16 mouse cellular contexts compared by ENCODE assay signal in genomic region chr11:35131740-35132139, GRCm38 (mm10). TPM values are rescaled to one million over a fixed set of nuclear protein-coding genes. Genes with fewer than 3 reads are reported as not detected.
"Had no signal": no experiment of that assay in that cellular context is flagged by ENCODE, and none has a peak within 500 bp of the region (broad histone marks: within the 10 kb centered on the region; RNA-seq: fewer than 3 reads in every experiment).

No protein-coding gene starts in this region.

- DNase-seq: gastrocnemius, postnatal 10 days; gastrocnemius, postnatal 25 days; heart, adult 2 months; heart, postnatal 4 days; kidney, adult 18-20 months; kidney, adult 8-10 months; kidney, postnatal 10 days; kidney, postnatal 25 days; kidney, postnatal 4 days; liver; liver, embryonic 13.5 days had no signal

- ATAC-seq: hindbrain, embryonic 16.5 days; inflammation-experienced regulatory T-cells, adult 6 months; intestine, embryonic 15.5 days; intestine, postnatal 0 days had no signal

RNA-seq across cellular contexts. Expression of gene Slit3, which starts 10.7 kb away (rescaled TPM):
- total RNA-seq: granulocyte monocyte progenitor cell, adult 5-6 weeks had no signal
